Mouse (Mus musculus) stomach, embryonic 14.5 days (tissue): Measurements from ENCODE around the gene Pcx. TPM values are rescaled to one million over a fixed set of nuclear protein-coding genes. Genes with fewer than 3 reads are reported as not detected.

Experiments used
- ATAC-seq: fragments of 200-750 bp; cut with Nextera tagmentation; 2 replicates; pipeline ENCODE4 v1.8.0; 2017; ENCODE audit warnings: low read depth, moderate TSS enrichment; ENCODE audit not compliant: insufficient number of reproducible peaks, insufficient read depth, low FRiP score
- H3K27ac ChIP-seq: fragments of 300-500 bp; sonication (generic); 2 replicates; pipeline ENCODE4 v1.5.1; 2014; ENCODE audit warnings: mild to moderate bottlenecking, low read length, moderate library complexity, mixed read lengths
- H3K27me3 ChIP-seq: fragments of 300-500 bp; sonication (generic); 2 replicates; pipeline ENCODE4 v1.6.1; 2014; ENCODE audit warnings: low read length, control low read depth, mixed read lengths; ENCODE audit not compliant: control insufficient read depth, insufficient read depth
- H3K36me3 ChIP-seq: fragments of 300-500 bp; sonication (generic); 2 replicates; pipeline ENCODE4 v1.6.1; 2014; ENCODE audit warnings: mild to moderate bottlenecking, control low read depth, low read length, moderate library complexity, mixed read lengths; ENCODE audit not compliant: control insufficient read depth, insufficient read depth
- H3K4me1 ChIP-seq: fragments of 300-500 bp; sonication (generic); 2 replicates; pipeline ENCODE4 v1.6.1; 2014; ENCODE audit warnings: low read length, control low read depth, mixed read lengths; ENCODE audit not compliant: control insufficient read depth, insufficient read depth
- H3K4me2 ChIP-seq: fragments of 300-500 bp; sonication (generic); replicated peaks from 2 replicates; pipeline ENCODE4 v1.6.1; 2014; ENCODE audit warnings: low read depth, low read length, control low read depth
- H3K4me3 ChIP-seq: fragments of 300-500 bp; sonication (generic); 2 replicates; pipeline ENCODE4 v1.5.1; 2014; ENCODE audit warnings: low read depth, low read length, control low read depth
- H3K9ac ChIP-seq: fragments of 300-500 bp; sonication (generic); replicated peaks from 2 replicates; pipeline ENCODE4 v1.6.1; 2014; ENCODE audit warnings: low read depth, mild to moderate bottlenecking, control low read depth, low read length, moderate library complexity, mixed read lengths
- H3K9me3 ChIP-seq: fragments of 300-500 bp; sonication (generic); 2 replicates; pipeline ENCODE4 v1.6.1; 2016; ENCODE audit warnings: low read depth, low read length, control low read depth; ENCODE audit not compliant: control insufficient read depth
- WGBS: fragments of 180-500 bp; shearing (Covaris S2); extraction: QIAGEN DNeasy Blood & Tissue Kit; methylation state at CpG from one replicate; pipeline ENCODE4 v1.1.7; 2014; 5-methylcytosine and 5-hydroxymethylcytosine counted together
- polyA plus RNA-seq: library from polyadenylated mRNA; unstranded; fragments of >200 nt; fragmentation: Nextera tagmentation; extraction: Ambion mirVana; gene quantifications from 2 replicates; pipeline ENCODE4 v1.2.1, GENCODE M21; 2014

Pcx gene
- polyA plus RNA-seq, 1 experiment from 2014 or later: 12.7 TPM

- H3K4me1 ChIP-seq: peaks cover 1% of the 10 kb centered on the region; the same call in 1 of the 2 replicates
- H3K4me3 ChIP-seq: no peak overlapping the region
- no peak overlapping the region for H3K9ac ChIP-seq
- H3K9me3 ChIP-seq: no peaks in the 10 kb centered on the region
- no peaks in the 10 kb centered on the region for H3K36me3 ChIP-seq
- H3K4me2 ChIP-seq: no peak overlapping the region
- ATAC-seq: no peak
- WGBS: 53% methylated on average over 9 of the region's 9 CpGs
- H3K27me3 ChIP-seq: no peaks in the 10 kb centered on the region
- no peak overlapping the region for H3K27ac ChIP-seq
Measured at GRCm38 (mm10) chr19:4492526-4493296, 17.6 kb upstream of the Pcx start.

- H3K9ac ChIP-seq: no peak overlapping the region
- no peak overlapping the region for H3K4me3 ChIP-seq
- WGBS: 64% methylated on average over 7 of the region's 7 CpGs
- no peaks in the 10 kb centered on the region for H3K36me3 ChIP-seq
- peaks cover 4% of the 10 kb centered on the region; the same call in 1 of the 2 replicates for H3K4me1 ChIP-seq
- H3K27ac ChIP-seq: no peak overlapping the region
- no peak for ATAC-seq
- H3K9me3 ChIP-seq: no peaks in the 10 kb centered on the region
- H3K4me2 ChIP-seq: no peak overlapping the region
- H3K27me3 ChIP-seq: no peaks in the 10 kb centered on the region
Measured at GRCm38 (mm10) chr19:4494707-4495106, 15.6 kb upstream of the Pcx start.

- Histone ChIP-seq H3K27me3 (no peaks in the 10 kb centered on the region), H3K36me3 (no peaks in the 10 kb centered on the region), H3K4me2 (no peak overlapping the region), H3K9me3 (no peaks in the 10 kb centered on the region), H3K27ac (no peak overlapping the region), H3K4me1 (peaks cover 4% of the 10 kb centered on the region; the same call in 1 of the 2 replicates), H3K9ac (no peak overlapping the region), H3K4me3 (no peak overlapping the region)
- WGBS: 82% methylated on average over 5 of the region's 5 CpGs
- no peak for ATAC-seq
Measured at GRCm38 (mm10) chr19:4495814-4496213, 14.5 kb upstream of the Pcx start.

DNA sequence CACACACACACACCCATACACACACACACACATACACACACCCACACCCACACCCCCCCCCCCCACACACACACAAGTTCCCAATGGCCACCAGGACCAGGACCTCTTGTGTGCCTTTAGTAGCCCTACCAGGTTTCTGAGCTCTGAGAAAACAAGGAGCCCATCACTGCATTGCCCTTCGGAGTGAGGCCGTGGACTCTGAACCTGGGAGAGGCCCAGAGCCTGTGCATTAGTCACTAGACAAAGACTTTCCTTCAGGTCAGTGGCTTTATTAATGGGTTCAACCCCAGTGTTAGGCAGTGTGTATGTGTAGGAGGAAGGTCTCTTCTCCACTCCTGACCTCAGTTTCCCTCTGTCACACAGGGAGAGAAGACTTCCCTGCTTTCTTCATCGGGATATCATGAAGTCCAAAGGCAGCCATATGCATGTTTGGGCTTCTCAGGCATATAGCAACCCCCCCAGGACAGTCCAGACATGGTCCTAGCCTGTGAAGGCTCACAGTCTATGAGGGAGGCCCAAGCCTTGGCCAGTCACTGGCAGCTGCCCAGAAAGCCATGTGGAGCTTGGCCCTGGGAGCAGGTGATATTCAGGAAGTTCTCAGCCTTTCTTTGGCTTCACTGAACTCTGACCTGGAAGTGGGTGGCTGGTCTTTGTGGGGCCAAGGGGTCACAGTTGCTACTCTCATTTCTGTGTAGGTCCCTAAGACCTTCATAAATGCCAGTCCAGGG lies 13.6 kb upstream of the Pcx start:
- no peak overlapping the region for H3K9ac ChIP-seq
- no peak for ATAC-seq
- H3K4me1 ChIP-seq: peaks cover 4% of the 10 kb centered on the region; the same call in 1 of the 2 replicates
- H3K27me3 ChIP-seq: no peaks in the 10 kb centered on the region
- no peaks in the 10 kb centered on the region for H3K36me3 ChIP-seq
- no peak overlapping the region for H3K27ac ChIP-seq
- WGBS: 79% methylated on average over 3 of the region's 3 CpGs
- H3K4me2 ChIP-seq: no peak overlapping the region
- H3K4me3 ChIP-seq: no peak overlapping the region
- H3K9me3 ChIP-seq: no peaks in the 10 kb centered on the region

GRCm38 (mm10) chr19:4497263-4497973 lies 12.9 kb upstream of the Pcx start:
- 3% methylated on average over 4 of the region's 4 CpGs for WGBS

DNA sequence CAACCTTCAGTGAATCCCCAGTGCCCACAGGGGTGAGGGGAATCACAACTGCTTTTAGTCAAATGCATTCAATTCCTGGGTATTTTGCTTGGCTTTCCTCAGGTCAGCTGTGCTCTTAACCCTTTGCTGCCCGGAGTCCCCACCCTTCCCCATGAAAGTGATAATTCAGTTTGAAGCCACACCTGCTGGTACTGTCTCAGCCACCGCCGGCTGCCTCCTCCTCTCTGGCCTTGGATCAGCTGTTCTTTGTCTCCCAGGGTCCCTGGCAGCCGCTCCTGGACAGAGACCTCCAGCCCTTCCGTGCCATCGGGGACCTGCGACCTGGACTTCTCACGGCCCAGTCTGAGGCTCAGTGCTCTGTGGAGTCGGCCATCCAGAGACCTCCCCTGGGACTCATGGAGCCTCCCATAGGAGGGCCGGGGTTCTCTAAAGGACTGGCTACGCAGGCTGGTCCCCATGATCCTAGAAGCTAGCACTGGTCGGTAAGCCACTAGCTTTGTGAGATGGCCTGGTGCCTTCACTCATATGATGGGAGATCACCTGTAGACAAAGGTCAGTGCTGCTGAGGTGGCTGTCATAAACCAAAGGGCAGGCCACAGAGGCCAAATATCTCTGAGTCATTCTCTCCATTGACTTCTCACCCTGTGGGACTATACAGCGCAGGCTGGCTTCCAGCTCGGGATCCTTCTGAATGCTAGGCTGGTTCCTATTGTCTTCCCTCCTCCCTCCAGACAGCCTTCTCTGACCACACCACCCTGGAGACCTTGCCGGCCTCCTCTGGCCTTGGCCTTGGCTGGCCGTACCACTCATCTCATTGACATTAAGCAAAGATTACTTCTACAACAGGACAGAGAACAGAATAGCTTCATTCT lies 12.0 kb upstream of the Pcx start, which contains the start of gene 2010003K11Rik:
TSS of gene 2010003K11Rik (minus strand) at position 522 of the 872 bp plus-strand sequence.
- ATAC-seq: no peak
- Histone ChIP-seq H3K9me3 (no peaks in the 10 kb centered on the region), H3K4me2 (no peak within 1 kb of the TSS), H3K27me3 (no peaks in the 10 kb centered on the region), H3K27ac (no peak within 1 kb of the TSS), H3K4me1 (peaks cover 4% of the 10 kb centered on the region; the same call in 1 of the 2 replicates), H3K4me3 (no peak within 1 kb of the TSS), H3K36me3 (no peaks in the 10 kb centered on the region), H3K9ac (no peak within 1 kb of the TSS)
- WGBS: 60% methylated on average over 16 of the region's 16 CpGs

More at GRCm38 (mm10) chr19:4497263-4497973, 12.9 kb upstream of the Pcx start:
- ATAC-seq: peak; percentile 68
- H3K9me3 ChIP-seq: no peaks in the 10 kb centered on the region
- H3K27ac ChIP-seq: no peak overlapping the region
- no peak overlapping the region for H3K4me2 ChIP-seq
- H3K36me3 ChIP-seq: no peaks in the 10 kb centered on the region
- no peaks in the 10 kb centered on the region for H3K27me3 ChIP-seq
- peaks cover 4% of the 10 kb centered on the region; the same call in 1 of the 2 replicates for H3K4me1 ChIP-seq
- no peak overlapping the region for H3K4me3 ChIP-seq
- H3K9ac ChIP-seq: no peak overlapping the region

- Histone ChIP-seq H3K36me3 (no peaks in the 10 kb centered on the region), H3K4me2 (no peak overlapping the region), H3K27ac (no peak overlapping the region), H3K27me3 (no peaks in the 10 kb centered on the region), H3K4me1 (peaks cover 3% of the 10 kb centered on the region; the same call in 1 of the 2 replicates), H3K4me3 (no peak overlapping the region), H3K9me3 (no peaks in the 10 kb centered on the region), H3K9ac (no peak overlapping the region)
- WGBS: 50% methylated on average over 2 of the region's 2 CpGs
- no peak for ATAC-seq
Measured at GRCm38 (mm10) chr19:4502701-4503100, 7.6 kb upstream of the Pcx start.
